Mouse (Mus musculus) urinary bladder, postnatal 10 days (tissue): ENCODE results near the gene Mettl16.

Source experiments
- DNase-seq: peaks from one replicate; pipeline ENCODE4 v3.0.0; 2022; ENCODE audit warnings: low spot score

The Mettl16 gene

GRCm38 (mm10) chr11:74770595-74771207 is at the start of gene Mettl16:
Gene Mettl16, plus strand, starts transcription at chr11:74770830.
- peak; percentile 77 for DNase-seq

DNA sequence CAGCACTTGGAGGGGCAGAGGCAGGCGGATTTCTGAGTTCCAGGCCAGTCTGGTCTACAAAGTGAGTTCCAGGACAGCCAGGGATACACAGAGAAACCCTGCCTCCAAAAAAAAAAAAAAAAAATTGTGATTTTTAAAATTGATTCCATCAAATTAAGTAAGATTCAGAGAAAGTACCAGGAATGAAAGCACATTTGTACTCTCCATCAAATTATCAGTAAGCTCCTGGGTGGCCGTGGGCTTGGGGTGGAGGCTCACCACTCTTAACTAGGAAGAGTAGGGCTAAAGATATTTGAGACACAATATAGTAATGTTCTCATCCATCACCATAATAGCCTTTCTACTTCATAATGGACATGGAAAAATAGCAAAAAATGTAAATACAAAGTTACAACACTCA is 49.5 kb upstream of the Mettl16 start:
- DNase-seq: no peak

DNA sequence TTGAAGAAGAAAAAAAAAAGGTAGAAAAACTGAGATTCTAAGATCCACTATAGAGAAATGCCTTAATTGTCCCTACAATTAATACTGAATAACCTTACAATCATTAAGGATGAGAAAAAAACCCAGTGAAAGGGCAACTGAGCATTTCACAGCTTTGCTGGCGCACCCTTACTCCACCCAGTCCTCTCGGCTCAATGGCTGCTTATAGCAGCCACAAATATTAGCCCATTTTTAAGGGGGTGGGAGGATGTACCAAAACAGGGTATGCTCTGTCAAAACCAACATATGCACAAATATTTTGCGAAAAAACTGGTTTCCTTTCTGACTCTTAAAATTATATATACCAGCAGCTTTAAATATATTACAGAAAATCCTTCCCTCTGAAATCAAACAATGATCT is 48.7 kb upstream of the Mettl16 start:
- DNase-seq: no peak

DNA sequence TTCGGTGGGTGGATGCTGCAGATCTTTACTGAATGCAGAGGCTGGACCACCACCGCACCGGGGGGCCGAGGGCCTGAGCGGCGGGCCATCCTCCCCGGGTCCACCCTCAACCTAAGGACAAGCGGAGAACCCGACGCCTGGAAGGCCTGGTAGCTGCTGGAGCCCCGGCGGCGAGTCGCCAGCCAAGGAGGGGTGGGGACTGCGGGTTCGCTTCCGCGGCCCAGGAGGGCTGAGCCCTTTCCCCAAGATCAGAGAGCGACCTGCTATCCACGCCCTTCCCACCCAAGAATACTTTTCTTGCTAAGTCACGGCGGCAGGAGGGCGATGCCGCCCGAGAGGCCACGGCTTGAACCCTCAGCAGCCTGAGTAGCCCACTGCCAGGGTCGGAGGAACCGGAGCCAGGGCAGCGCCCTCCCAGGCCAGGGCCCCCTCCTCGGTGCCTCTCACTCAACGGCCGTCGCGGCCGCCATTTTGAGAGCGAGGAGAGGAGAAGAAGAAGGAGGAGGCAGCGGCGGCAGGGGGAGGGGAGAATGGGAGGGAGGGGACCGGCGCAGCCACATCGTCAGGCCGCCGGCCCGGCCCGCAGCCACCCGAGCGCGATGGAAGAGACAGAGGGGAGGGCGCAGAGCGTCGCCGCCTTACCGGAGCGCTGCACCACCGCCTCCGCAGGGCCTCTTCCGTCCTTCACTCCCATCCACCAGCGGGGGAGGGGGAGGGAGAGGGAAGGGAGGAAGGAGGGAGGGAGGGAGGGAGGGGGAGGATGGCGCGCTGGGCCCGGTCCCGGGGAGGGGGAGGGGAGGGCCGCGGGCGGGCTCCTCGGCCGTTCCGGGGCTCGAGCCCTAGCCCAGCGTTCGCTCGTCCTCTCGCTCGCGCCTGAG is 47.0 kb upstream of the Mettl16 start:
- peak; percentile 49 for DNase-seq

GRCm38 (mm10) chr11:74724235-74724791 is 46.3 kb upstream of the Mettl16 start, which contains the start of gene Pafah1b1:
Gene Pafah1b1, minus strand, starts transcription at chr11:74724670.
- peak; percentile 77 for DNase-seq

GRCm38 (mm10) chr11:74725181-74725580 is 45.4 kb upstream of the Mettl16 start:
- DNase-seq: no peak

DNA sequence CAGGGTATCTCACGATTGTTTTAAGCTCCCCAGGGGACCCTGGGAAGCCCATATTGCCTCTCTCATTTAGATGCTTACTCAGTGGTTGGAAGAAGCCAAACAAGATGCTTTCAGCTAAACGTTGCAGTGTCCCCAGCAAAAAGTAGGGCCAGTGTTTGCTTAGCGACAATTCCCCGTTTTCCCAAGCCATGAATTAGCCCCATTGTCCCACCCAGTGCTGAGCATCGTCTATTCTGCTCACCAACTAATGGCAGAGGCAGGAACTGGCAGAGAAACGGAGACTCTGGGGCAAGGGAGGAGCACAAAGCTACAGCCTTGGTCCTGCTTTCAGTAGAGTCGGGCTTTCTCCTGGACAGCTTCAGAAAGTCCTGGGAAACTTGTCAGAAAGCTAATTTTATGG is 35.7 kb upstream of the Mettl16 start:
- DNase-seq: no peak

- DNase-seq: no peak
Observed at GRCm38 (mm10) chr11:74737861-74738260, 32.8 kb upstream of the Mettl16 start.

- no peak for DNase-seq
Observed at GRCm38 (mm10) chr11:74748022-74748421, 22.6 kb upstream of the Mettl16 start.

DNA sequence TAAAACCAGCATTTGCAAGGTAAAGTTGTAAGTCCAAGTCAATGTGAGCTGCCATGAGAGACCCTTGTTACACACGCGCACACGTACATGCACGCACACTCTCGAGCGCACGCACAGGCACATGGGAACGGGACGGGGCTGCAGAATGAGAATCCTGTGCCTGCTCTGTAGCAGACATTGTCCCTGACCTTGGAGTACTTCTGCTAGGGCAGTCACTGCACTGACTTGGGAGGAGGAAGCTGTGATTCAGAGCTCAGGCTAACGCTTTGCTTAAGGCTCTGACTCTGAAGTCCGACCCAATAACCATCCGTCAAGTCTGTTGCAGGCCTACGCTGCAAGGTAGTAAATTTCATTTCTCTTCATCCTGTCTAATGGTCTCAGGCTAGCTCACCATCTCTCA is 21.4 kb upstream of the Mettl16 start:
- no peak for DNase-seq

DNA sequence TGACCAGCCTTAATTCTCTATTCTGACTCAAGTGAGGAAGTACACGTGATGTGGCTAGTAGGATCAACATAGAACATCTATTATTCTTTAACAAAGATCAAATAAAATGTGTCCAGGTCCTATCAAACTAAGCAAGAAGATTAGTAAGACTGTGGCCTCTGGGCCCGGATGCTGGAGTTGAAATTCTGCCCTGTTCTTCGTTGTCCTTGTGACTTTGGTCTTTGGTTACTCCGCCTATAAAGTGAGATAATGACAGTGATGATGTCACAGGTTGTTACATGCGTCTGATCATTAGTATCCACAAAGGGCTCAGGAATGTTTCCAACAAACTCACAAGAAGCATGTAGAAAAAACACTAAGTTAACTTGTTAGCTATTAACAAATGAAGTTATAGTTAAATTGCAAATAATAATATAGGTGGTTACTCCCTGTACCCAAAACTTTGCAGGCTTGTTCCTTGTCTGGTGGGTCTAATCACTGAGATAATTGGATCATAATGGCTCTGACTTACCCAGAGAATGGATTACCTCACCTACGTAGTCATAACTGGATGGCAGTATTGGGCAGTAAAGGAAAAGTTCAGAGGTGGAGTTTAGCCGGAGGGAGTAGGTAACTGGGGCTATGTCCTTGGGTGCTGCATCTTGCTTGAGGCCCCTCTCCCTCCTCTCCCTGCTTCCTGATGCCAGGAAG is 19.8 kb upstream of the Mettl16 start:
- DNase-seq: no peak

DNA sequence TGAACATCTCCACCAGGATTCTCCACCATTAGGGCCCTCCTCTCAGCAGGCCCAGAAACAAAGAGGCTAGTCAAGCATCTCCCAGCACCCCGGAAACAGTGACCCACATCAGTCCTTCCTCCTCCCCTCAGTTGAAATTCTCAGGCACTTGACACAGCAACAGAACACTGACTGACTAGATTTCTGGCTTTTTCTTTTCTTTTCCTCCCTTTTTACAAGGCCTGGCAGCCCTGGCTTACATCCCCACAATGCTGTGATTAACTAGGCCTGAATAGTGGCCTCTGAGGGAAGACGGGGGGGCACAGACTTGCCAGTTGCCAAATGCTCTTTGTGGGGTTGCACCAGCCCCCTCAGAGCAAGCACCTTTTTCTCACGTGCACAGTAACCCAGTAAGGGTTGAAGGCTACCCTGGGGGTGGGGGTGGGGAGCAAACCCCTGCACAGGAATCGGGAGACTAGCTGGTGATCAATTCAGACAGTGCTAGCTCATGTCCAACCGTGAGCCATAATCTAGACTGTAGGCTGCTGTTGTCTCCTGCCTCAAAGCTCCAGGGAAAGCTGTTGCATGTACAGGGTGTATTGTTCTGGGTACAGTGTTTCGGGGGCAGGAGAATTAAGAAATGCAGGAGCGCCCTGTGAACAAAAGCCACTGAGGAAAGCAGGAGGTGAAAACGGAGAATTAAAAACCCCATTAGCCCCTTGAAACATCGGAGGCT is 19.1 kb upstream of the Mettl16 start:
- no peak for DNase-seq

- DNase-seq: no peak
Observed at GRCm38 (mm10) chr11:74756631-74757030, 14.0 kb upstream of the Mettl16 start.

DNA sequence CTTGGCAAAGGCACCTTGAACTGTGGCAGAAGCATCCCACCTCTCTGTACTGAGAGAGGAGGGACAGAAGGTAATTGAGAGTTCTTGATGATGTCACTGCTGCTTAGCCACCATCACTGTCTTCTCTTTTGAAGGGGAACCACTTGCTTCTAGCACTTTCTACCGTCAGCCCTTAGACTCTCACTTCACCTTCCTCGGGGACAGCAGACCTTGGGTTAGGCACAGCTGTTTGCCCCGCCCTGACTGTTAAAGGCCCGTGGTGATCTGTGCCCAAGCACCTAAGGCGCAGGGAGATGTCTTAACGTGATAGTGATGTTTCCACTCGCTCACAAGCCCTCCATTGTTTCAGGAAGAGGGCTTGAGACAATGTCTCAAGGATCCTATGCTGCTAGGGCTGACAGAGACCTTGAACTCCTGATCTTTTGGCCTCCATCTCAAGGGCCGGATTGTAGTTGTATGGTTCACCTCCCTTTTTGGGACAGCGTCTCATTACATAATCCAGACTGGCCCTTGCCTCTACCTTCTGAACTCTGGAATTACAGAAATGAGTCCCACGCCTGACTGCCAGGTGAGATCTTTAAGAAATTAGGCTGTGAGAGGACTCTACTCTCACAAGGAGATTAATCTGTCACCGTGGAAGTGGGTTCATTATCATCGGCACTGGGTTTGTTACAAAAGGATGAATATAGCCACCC is 9.5 kb upstream of the Mettl16 start:
- no peak for DNase-seq

DNA sequence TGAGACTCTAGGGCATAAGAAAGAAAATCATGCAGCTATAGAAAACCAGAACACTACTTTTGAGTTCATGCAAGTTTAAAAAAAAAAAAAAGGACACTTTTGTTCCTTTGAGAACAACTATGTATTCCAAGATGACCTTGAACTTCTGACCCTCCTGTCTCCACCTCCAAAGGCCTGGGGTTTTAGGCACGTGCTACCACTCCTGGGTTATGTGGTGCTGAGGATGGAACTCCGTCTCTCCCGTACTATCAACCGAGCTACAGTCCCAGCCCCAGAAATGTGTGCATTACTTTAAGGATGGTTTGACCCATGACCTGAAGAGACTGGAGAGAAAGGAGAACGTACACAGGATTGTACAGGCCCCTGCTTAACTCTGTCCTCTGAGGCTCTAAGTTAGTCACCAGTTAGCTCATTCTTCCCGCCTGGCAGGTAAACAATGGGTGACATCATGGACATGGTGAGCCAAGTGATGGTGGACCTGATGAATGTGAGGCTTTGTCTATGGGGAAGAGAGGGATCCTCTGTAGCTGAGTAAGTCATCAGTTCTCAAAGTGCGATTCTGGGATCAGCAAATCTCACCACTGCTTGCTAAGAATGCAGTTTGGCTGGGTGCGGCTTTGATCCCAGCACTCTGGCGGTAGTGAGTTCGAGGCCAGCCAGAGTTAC is 6.5 kb upstream of the Mettl16 start:
- no peak for DNase-seq

GRCm38 (mm10) chr11:74767469-74767868 is 3.2 kb upstream of the Mettl16 start:
- no peak for DNase-seq

- DNase-seq: no peak
Observed at GRCm38 (mm10) chr11:74768045-74768444, 2.6 kb upstream of the Mettl16 start.

GRCm38 (mm10) chr11:74770037-74770436 is 593 bp upstream of the Mettl16 start:
- no peak for DNase-seq

DNA sequence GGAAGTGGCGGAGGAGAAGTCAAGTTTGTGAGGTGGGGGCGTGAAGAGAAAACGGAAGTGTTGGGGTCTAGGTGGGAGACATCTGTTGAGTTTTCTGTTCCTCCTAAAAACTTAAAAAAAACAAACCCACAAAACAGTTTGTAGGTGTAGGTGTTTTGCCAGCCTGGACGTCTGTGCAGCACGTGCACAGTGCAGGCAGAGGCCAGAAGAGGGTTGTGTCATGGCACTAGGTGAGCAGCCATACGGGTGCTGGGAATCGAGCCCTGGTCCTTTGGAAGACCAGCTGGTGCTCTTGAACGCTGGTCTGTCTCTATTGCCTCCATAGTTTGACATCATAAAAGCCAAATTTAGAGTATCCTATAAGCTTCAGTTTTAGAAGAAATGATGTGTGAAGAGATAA is 604 bp downstream of the Mettl16 start:
- no peak for DNase-seq

- no peak for DNase-seq
Observed at GRCm38 (mm10) chr11:74771650-74772049, 1.0 kb downstream of the Mettl16 start.

- DNase-seq: no peak
Observed at GRCm38 (mm10) chr11:74772386-74772785, 1.8 kb downstream of the Mettl16 start.
